Mouse (Mus musculus): ENCODE measurements at regions not wholly inside any gene's neighbourhood (a gene's known extent, or its start where the extent isn't known, plus 50 kb on each side); places are given as distances from the start of the nearest gene placed in this dataset.
"Not testable (repeated sequence)": the region's sequence is repeated elsewhere in the genome, so short reads cannot be mapped to it uniquely, and the experiment has no call there.

DNA sequence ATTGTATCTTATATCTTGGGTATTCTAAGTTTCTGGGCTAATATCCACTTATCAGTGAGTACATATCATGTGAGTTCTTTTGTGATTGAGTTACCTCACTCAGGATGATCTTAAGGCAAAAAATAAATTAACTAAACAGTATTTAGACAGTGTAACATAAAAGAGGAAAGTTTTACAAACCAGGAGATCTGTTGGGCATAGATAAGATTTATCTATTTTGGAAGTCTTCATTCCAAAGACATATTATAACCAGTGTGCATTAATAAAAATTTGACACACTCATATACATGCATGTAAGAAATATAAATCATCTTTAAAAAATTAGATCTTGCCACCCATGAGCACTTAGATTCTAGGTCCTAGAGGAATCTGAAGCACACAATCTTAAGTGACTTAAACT, 343.9 kb upstream of the Fam174a start:
- no peak for DNase-seq

DNA sequence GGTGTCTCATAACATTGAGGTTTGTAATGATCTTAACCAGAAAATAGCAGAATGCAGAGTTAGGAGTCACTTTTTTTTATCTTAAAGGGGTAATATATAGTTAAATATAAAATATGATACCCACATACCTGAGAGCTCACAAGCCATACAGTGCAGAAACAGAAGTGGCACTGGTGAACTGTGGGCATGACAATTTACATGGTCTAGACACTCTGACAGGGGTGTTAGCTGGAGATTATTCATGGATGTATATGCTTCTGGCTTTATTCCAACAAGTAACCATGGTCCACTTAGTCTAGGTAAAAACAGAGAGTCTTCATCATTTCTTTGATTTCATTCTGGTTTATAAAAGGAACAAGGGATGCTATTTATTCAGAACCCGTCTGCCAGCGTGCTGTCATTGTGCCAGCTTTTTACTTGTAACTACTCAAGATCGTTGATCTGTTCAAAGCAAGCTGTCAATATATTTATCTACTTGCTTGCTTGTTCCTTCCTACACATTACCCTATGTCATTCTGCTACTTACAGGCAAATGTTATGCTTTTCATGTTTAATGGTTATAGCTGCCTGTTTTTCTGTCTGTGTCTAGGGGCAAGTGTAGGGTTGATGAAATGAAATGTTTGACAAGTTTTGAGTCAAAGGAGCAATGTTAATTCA, 343.2 kb upstream of the Fam174a start:
- no peak for DNase-seq

DNA sequence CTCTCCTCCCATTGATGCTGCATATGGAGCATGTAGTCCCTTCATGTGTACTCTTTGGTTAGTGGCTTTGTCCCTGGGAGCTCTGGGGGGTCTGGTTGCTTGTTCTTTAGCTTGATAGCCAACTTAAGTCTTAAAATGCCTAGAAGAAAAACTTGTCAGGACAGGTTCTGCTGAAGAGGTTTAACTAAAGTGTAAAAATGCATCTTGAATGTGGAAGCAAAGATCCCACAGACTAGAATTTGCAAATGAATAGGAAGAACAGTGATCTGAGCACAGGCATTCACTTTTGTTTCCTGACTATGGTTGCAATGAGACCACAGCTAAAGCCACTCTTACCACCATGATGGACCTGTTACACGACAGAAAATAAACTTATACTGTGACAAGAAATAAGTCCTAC, 320.1 kb upstream of the Fam174a start:
- DNase-seq: no peak

DNA sequence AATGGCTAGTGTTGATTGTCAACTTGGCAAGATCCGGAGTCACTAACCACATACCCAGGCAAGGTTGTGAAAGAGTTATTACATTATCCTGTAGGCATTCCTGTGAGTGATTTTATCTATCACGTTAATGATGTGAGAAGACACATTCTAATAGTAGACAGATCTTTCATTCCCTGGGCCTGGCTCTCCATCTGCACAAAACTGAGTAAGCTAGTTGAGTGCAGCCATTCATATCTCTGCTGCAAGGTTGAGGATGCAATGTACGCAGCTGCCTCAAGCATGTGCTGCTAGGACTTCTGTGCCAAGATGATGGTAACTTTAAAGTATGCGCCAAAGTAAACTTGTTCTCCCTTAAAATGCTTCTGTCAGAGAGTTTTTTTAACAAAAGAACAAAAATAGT, 309.5 kb upstream of the Fam174a start:
- no peak for DNase-seq

DNA sequence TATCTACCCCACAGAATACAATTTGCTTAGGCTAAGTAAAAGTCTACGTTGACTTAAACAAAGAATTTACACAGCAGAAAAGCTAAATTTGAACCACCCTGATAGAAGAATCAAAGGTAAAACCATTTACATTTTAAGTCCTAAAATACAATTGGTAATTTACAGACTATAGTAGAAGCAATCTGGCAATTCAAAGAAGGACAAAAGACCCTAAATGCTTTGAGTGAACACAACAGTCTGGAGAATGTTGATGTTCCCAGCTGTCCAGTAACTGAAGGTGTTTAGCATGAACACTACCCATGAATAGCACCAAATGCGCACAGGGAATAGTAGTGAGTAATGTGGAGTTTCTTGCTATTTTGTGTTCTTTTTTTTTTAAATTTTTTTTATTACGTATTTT, 282.8 kb upstream of the Fam174a start:
- DNase-seq: no peak

DNA sequence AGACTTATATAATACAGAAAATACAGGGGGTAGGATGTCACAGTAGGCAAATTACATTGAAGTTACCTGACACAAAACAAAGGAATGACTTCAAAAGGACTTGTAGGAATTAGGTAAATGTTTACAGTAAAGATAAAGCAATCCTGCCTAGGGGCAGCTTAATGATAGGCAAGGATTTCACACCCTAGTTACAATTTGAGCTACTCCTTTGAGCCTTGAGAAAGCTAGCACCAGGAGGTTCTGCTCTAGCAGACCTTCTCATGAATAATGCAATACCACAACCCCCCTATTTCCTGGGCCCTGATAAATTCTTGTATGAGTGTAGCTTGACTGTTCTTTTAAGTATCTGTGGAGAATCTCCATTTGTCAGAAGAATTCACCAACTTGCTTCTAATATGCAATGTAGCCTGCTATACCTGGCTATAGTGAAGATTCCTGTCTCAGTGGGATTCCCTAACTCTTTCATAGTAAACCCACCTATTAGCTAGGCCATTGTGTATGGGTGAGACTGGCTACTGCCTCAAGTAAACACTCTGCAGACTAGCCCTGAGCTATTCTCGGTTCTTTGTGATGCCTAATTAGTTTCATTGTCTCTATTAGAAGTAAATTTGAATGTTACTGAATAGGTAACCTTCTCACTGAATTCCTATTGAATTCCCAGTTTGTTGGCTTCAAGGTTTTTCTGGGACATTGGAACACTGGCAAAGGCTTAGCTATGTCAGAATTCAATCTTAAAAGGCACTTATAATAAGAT, 279.6 kb upstream of the Fam174a start:
- not testable (repeated sequence) for DNase-seq

DNA sequence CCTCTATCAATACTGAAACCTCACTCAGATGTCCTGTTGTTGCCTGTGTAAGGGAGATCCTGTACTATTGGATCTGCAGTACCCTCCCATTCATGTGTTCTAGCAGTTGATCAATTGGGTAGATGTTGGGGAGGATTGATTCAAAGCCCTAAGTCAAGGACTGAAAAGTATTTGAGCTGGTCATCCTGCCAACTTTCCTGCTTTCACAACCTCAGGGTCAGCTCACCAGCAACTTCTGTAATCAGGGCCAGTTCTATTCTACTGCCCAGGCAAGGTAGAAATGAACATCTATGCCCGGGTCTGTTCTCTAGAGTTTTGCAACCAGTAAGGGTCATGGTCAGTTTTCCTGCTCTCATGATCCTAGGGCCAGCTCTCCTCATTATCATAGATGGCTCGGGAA, 275.0 kb upstream of the Fam174a start:
- no peak for DNase-seq

DNA sequence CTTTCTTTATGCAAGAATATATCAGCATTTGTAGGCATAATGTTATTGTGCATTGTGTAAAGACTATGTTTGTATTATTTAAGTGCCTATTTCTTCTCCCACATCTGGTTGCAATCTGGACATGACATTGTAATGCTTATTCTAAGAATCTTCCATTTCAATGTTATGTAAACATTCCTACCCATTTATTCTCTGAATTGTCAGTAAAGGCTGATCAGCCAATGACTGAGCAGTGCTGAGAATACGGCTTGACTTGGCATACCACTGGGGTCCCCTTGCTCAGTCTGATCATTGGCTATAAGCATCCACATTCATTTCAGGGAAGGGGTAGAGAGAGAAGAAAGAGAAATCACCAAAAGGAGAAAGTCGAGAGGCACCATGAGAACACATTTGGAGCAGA, 273.1 kb upstream of the Fam174a start:
- no peak for DNase-seq

DNA sequence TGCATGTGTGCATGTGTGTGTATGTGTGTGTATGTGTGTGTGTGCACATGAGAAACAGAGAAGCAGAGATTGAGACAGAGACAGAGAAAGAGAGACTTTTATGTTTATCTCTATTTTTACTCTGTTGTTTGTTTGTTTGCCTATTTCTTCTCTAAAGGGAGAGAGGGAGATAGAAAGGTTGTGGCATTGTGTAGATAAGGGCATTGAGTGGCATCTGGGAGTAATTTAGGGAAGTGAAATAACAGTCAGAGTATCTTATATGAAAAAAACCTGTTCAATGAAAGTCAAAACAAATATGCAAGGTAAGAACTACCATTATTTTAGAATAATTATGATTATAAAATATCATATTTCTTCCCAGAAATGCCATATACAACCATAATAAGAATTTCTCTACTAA, 270.1 kb upstream of the Fam174a start:
- no peak for DNase-seq

DNA sequence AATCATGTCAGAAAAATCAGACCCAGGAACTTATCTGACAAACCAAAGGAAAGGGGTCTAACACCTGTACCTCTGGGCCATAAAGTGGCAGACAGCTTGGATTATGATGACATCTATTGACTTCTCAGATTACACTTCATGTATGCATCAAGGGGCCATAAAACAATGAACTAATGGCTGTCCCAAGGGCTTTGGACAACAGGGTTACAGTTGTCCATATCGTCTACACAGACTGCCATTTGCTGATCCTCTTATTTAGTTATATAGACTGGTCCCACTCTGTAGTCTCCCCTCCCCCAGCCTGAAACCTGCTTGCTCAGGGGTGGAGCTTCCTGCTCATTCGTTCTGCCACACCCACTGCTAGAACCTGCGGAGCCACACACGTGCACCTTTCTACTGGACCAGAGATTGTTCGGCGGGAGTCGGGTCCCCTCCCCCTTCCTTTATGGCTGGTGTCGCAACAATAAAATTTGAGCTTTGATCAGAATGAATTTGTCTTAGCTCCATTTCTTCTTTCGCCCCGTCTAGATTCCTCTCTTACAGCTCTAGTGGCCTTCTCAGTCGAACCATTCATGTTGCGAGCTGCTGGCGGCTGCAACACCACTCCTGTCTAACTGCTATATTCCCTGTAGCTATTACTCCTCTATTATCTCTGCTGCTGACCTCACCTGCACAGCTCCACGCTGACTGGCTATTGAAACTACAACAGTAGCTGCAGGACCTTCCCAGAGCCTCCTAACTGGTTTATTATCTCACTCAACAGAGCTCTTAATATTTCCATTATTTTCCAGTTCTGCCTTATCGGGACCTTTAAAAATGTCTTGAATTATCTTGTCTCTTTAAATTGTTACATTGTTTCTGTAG, 248.9 kb upstream of the Fam174a start:
- no peak for DNase-seq

DNA sequence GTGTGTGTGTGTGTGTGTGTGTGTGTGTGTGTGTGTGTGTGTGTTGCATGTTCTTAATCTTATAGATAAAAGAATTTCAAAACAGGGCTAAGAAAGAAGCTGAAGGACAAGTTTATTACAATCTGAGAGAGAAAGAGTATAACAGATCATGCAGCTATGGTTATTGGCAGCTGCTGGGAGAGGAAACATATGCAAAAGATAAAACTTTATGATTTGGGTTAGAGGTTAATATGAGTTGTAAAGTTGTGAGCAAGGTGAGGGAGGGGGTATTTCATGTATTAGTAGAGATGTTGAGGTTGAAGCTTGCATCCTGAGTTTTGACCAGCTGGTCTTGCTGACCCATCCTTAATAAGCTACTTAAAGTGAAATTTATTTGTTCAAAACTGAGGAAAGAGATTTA, 247.8 kb upstream of the Fam174a start:
- DNase-seq: no peak

DNA sequence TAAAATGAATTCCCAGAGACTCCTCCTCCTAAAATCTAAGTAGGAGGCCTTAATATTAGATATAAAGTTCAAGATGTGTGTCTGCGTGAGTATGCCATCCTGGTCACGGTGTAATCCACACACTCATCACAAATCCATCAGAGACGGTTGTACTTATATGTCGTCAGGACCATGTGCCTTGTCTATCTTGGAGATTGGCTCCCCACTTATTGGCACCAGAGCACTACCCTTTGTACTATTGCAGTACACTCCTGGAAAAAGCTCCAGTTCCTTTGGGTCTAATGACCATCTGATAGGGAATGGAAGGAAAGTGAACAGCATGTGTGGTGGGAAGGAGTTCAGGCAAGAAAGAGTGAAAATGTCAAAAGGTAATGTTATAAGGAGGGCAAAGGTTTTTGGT, 247.4 kb upstream of the Fam174a start:
- DNase-seq: no peak

DNA sequence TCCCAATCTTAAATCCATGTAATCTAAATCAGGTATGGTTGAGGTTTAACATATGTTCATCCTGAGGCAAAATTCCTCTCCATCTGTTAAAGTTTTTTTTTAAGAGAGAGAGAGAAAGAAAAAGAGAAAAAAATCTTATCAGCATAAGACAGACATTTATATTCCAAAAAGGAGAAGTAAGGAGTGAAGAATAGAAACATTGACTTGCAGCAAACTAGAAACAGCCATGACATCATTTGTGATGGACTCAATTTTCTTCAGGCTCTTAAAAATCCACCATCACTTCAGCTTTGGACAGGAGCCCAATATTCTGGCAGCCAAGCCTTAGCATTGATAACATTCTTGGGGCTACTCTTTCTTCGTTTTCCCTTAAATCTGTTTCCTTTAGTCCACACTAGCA, 238.3 kb upstream of the Fam174a start:
- DNase-seq: no peak

DNA sequence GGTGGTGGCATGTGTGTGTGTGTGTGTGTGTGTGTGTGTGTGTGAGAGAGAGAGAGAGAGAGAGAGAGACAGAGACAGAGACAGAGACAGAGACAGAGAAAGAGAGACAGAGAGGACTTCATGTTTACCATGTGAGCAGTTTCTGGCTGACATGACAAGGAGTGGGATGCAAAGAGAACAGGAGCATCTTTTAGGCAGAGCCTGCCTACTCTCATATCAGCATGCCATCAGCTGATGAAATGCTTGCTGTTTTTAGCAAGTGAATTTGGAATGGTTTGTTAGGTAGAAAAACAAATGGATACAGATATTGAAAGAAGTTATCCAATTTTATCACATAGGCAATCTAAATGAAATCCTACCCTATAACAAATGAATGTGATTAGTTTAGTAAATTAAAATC, 203.5 kb upstream of the Fam174a start:
- DNase-seq: no peak

DNA sequence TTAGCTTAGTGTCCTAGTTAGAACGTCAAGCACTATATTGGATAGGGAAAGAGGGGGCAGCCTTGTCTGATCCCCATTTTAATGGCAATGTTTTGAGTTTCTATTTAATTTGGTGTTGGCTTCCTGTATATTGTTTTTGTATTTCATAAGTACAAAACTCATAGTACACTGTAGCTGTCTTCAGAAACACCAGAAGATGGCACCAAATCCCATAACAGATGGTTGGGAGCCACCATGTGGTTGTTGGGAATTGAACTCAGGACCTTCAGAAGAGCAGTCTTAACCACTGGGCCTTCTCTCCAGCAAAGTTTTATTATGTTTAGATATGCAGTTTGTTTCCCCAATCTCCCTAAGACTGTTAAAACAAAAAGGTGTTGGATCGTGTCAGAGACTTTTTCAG, 199.9 kb upstream of the Fam174a start:
- no peak for DNase-seq

DNA sequence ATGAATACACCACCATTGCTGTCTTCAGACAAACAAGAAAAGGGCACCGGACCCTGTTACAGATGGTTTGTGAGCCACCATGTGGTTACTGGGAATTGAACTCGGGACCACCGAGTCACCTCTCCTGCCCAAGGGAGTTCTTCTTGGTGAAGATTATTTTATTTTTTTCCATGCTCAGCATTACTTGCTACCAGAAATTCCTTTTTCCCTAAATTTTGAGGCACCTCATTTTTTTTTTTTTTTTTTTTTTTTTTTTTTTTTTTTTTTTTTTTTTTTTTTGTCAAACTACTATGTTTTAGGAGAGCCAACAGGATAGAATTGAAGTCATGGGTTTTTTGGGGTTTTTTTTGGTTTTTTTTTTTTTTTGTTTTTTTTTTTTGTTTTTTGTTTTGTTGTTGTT, 165.9 kb upstream of the Fam174a start:
- no peak for DNase-seq

DNA sequence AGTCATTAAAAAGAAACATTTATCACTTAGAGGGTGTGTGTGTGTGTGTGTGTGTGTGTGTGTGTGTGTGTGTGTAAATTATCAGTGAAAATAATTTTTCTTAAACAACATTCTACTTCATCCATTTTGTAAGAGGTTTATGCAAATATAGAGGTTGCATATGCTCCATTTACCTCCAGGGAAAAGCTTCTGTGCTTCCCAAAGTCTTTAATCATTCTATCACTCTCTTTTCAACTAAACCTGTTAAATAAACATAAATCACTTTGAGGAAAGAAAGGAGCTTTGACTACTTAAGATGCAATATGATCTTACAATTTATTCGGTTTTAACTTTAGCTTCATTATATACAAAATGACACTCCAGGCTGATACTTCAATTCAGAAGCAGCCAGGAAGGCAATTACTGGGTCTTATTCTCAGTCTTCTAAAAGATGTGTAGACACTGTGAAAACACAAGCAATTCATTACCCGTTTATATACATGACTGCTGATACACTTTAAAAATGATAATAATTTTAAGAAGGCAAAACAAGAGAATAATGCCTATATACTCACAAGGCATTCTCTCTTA, 139.3 kb upstream of the Fam174a start:
- no peak for DNase-seq

DNA sequence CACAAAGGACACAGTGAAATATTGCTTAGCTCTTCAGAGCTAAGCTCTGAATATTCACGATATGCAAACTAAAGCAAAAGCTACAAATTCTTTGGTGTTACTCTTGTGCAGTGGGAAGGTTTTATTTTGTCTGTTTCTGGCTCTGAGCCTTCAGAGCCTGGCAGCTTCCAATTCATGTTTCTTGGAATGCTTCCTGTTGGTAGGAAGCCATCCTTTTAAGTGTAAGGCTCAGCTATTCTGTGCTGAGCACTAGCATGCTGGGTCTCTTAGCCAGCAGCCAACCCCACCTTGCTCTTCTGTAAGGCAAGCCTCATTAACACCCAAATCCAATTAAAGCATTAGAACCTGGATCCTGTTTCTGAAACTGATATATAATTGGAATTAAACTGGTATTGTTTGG, 94.5 kb upstream of the Fam174a start:
- DNase-seq: peak; percentile 5

DNA sequence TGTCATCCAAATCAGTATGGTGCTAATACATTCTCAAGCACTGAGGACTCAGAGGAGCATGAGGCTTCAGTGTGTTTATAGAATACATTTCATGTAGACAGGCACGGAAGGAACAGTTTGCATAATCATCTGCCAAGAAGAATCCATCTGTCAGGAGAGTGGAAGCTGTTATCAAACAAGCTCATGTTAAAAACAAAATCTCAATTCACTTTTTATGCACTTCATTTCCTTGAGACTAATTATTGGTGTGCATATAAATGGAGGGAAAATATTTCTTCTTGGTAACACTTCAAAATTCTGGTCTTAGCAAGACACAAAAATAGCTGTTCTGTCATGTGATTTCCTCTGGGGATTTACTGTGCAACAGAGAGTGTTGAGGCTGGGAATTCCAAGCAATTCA, 90.1 kb upstream of the Fam174a start:
- DNase-seq: peak; percentile 1

DNA sequence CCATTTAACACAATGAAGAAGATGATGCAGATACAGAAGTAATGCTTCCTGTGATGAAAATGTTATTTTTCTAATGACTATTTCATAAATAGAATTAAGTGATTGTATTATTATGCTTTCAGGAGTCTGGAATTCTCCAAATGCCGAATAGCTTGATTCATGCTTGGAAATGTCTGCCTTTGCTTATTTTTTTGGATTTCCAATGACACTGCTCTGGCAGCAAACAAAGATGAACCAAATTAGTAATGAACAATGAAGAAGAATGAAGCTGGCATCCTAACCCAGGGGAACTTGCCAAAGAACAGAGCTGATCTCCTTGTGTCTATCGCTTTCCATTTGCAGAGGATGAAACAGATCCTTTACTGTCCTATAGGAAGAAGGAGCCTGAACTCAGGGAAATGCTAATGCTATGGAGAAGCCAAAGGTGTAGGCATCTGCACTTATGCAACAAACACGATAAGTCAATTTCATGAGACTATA, 71.7 kb upstream of the Fam174a start:
- DNase-seq: no peak

All from adrenal gland, postnatal 10 days (tissue).